Mouse (Mus musculus): ENCODE measurements around the gene Gpd1l. TPM values are rescaled to one million over a fixed set of nuclear protein-coding genes. Genes with fewer than 3 reads are reported as not detected.

Gene Gpd1l
- total and polyA plus RNA-seq, 2 experiments from 2014 or later = 45.1 to 73.8 TPM

DNA sequence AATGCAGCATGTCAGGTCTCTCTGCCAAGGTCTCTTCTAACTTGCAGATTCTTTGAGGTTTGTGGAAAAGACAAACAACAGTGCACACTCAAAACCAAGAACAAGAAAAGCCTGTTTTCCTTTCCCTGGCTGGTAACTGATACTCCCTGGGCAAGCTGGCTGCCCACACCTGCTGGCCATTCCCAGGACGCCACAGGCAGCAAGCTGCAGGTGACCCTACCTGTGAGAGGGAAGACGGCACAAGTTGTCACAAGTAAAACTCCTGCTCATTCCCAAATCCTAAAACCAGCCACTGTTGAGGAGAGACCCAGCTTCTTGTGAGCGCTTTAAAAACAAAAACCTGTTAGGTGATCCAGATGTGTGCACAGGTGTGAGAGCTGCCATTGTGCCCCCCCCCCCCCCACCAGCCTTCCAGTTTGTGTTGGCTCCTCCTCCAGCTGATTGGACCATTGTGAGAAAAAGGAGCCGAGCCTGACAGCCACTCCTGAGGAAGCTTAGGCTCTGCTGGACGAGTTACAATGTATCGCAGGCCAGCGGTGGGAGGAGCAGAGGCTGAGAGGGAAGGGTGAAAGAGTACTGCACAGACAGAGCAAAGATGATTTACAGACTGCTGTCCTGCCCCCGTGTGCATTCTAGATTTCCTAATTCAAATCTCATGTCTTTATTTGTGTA is 47.7 kb downstream of the Gpd1l start:
- WGBS = 18% methylated on average over 8 of the region's 8 CpGs
- no peak overlapping the region for H3K4me3 ChIP-seq (ENCODE audit: low read depth, low read length)
- no peaks in the 10 kb centered on the region for H3K4me1 ChIP-seq (ENCODE audit: insufficient read depth)
- H3K27ac ChIP-seq (ENCODE audit: low read depth, low read length) = no peak overlapping the region
- H3K9ac ChIP-seq = no peak overlapping the region
- H3K9me3 ChIP-seq (ENCODE audit: low read length) = no peaks in the 10 kb centered on the region
- DNase-seq = no peak
- ATAC-seq = no peak
- H3K4me2 ChIP-seq (ENCODE audit: low read depth) = no peak overlapping the region
- H3K27me3 ChIP-seq (ENCODE audit: insufficient read depth, low read length) = no peaks in the 10 kb centered on the region
- no peaks in the 10 kb centered on the region for H3K36me3 ChIP-seq (ENCODE audit: insufficient read depth)
- no peak for TF ChIP-seq CTCF (IDR thresholded peaks at IDR 0.05; ENCODE audit: low read depth)

DNA sequence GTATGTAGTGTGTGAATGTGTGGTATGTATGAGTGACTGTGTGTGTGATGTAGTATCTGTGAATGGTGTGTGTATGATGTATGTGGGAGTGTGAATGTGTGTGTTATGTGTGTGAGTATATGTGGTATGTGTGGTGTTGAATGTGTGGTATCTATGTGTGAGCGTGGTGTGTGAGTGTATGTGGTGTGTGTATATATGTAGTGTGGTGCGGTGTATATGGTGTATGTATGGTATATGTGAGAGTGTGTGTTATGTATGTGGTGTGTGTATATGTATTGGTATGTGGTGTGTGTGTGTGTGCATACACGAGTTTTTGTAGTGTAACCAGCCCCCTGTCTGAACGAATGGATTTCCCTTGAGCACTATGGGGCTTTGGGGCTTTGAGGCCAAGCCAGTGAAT is 48.2 kb downstream of the Gpd1l start:
- Histone ChIP-seq H3K27ac (ENCODE audit: low read depth, low read length) (no peak overlapping the region), H3K9ac (no peak overlapping the region), H3K4me3 (ENCODE audit: low read depth, low read length) (no peak overlapping the region), H3K27me3 (ENCODE audit: insufficient read depth, low read length) (no peaks in the 10 kb centered on the region), H3K4me1 (ENCODE audit: insufficient read depth) (no peaks in the 10 kb centered on the region), H3K9me3 (ENCODE audit: low read length) (no peaks in the 10 kb centered on the region), H3K36me3 (ENCODE audit: insufficient read depth) (no peaks in the 10 kb centered on the region), H3K4me2 (ENCODE audit: low read depth) (no peak overlapping the region)
- WGBS = 78% methylated on average over 4 of the region's 4 CpGs
- no peak for TF ChIP-seq CTCF (IDR thresholded peaks at IDR 0.05; ENCODE audit: low read depth)
- ATAC-seq (no peak), DNase-seq (no peak)

DNA sequence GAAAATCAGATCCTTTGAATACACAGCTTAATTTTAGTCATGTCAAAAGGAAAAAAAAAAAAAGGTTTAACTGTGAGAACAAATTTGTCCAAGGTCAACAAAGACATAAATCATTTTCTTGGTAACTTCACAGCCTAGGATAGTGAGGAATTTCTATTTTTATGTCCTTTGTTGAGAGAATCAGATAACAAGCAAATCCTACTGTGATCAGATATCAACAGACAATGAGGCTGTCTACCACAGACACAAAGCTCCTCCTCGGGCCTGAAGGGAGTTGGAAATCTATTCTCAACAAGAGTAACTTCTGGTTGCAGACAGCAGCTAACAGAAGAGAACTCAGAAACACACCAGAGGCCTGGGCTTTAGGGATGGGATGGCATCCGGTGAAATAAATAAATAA is 51.8 kb downstream of the Gpd1l start:
- H3K36me3 ChIP-seq (ENCODE audit: insufficient read depth) = no peaks in the 10 kb centered on the region
- H3K27me3 ChIP-seq (ENCODE audit: insufficient read depth, low read length) = no peaks in the 10 kb centered on the region
- no peak overlapping the region for H3K9ac ChIP-seq
- 75% methylated on average over 2 of the region's 2 CpGs for WGBS
- ATAC-seq (no peak), DNase-seq (no peak)
- H3K27ac ChIP-seq (ENCODE audit: low read depth, low read length) = no peak overlapping the region
- no peaks in the 10 kb centered on the region for H3K9me3 ChIP-seq (ENCODE audit: low read length)
- TF ChIP-seq CTCF (IDR thresholded peaks at IDR 0.05; ENCODE audit: low read depth) = no peak
- H3K4me1 ChIP-seq (ENCODE audit: insufficient read depth) = no peaks in the 10 kb centered on the region
- no peak overlapping the region for H3K4me3 ChIP-seq (ENCODE audit: low read depth, low read length)
- no peak overlapping the region for H3K4me2 ChIP-seq (ENCODE audit: low read depth)

DNA sequence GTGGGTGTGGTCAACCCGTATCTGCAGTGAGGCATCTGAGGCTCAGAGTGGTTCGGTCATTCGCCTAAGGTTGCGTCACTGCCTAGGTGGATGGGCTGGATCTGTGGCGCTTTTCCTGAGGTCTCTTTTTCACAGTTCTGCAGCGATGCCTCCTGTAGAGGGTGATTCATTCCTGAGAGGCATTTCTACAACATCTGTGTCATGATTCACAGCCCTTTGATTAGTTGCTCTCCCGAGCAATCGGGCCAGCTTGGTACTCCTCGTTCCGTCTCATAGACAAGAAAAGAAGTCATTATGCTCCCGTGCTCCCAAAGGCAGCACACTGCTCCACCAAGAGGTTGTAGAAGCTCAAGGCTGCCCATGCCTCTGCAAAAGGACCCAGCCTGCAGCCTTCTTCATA is 78.5 kb downstream of the Gpd1l start:
- Histone ChIP-seq H3K4me2 (ENCODE audit: low read depth) (no peak overlapping the region), H3K36me3 (ENCODE audit: insufficient read depth) (no peaks in the 10 kb centered on the region), H3K9me3 (ENCODE audit: low read length) (no peaks in the 10 kb centered on the region), H3K4me1 (ENCODE audit: insufficient read depth) (no peaks in the 10 kb centered on the region), H3K4me3 (ENCODE audit: low read depth, low read length) (no peak overlapping the region), H3K27me3 (ENCODE audit: insufficient read depth, low read length) (no peaks in the 10 kb centered on the region), H3K9ac (no peak overlapping the region), H3K27ac (ENCODE audit: low read depth, low read length) (no peak overlapping the region)
- TF ChIP-seq CTCF (IDR thresholded peaks at IDR 0.05; ENCODE audit: low read depth) = no peak
- no peak for DNase-seq
- 65% methylated on average over 11 of the region's 11 CpGs for WGBS
- peak; percentile 16; the same call in 1 of the 2 replicates for ATAC-seq

DNA sequence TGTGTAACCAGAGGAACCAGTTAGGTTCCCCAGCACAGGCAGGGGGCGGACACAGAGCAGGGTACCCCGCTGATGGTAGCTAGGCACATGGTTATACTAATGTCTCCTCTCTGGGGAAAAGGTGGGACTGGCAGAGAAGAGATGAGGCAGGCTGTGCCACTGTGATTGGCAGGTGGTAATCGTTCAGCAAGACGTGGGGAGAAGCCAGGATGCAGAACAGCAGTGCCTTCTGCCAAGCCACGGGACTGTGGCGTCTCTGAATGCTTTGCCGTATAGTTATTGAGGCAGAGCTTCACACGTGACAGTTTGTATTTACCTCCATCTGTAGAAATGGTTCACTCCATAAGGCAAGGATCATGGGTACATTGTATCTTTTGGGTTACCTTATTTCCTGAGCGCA is 79.1 kb downstream of the Gpd1l start:
- TF ChIP-seq CTCF (IDR thresholded peaks at IDR 0.05; ENCODE audit: low read depth) = no peak

DNA sequence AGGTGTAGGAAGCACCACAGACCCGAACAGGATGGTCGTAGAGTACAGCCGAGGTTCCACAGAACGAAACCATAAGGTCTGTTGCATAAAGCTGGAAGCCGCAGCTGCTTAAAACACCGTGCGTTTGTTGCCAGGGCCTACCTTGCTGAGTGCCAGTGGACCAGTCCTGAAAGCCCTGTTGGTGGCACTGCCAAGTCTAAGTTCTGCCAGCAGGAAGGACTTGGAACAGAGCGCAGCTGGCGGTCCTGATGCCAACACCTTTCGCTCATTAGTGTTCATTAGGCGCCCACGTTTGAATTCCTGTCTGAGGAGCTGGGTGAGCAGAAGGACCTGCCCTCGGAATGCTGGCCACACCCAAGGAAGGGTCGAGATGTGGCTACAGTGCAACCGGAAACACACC is 80.5 kb downstream of the Gpd1l start:
- DNase-seq (no peak), ATAC-seq (no peak)
- TF ChIP-seq CTCF (IDR thresholded peaks at IDR 0.05; ENCODE audit: low read depth) = no peak
- Histone ChIP-seq H3K4me1 (ENCODE audit: insufficient read depth) (no peaks in the 10 kb centered on the region), H3K4me2 (ENCODE audit: low read depth) (no peak overlapping the region), H3K9ac (no peak overlapping the region), H3K4me3 (ENCODE audit: low read depth, low read length) (no peak overlapping the region), H3K9me3 (ENCODE audit: low read length) (no peaks in the 10 kb centered on the region), H3K27ac (ENCODE audit: low read depth, low read length) (no peak overlapping the region), H3K36me3 (ENCODE audit: insufficient read depth) (no peaks in the 10 kb centered on the region), H3K27me3 (ENCODE audit: insufficient read depth, low read length) (no peaks in the 10 kb centered on the region)
- 60% methylated on average over 15 of the region's 15 CpGs for WGBS

More for the DNA sequence above, 79.1 kb downstream of the Gpd1l start:
- Histone ChIP-seq H3K4me3 (ENCODE audit: low read depth, low read length) (no peak overlapping the region), H3K36me3 (ENCODE audit: insufficient read depth) (no peaks in the 10 kb centered on the region), H3K27ac (ENCODE audit: low read depth, low read length) (no peak overlapping the region), H3K9me3 (ENCODE audit: low read length) (no peaks in the 10 kb centered on the region), H3K27me3 (ENCODE audit: insufficient read depth, low read length) (no peaks in the 10 kb centered on the region), H3K4me2 (ENCODE audit: low read depth) (no peak overlapping the region), H3K9ac (no peak overlapping the region), H3K4me1 (ENCODE audit: insufficient read depth) (no peaks in the 10 kb centered on the region)
- peak; percentile 37 for DNase-seq
- peak; percentile 56; the same call in 1 of the 2 replicates for ATAC-seq
- 53% methylated on average over 9 of the region's 9 CpGs for WGBS

DNA sequence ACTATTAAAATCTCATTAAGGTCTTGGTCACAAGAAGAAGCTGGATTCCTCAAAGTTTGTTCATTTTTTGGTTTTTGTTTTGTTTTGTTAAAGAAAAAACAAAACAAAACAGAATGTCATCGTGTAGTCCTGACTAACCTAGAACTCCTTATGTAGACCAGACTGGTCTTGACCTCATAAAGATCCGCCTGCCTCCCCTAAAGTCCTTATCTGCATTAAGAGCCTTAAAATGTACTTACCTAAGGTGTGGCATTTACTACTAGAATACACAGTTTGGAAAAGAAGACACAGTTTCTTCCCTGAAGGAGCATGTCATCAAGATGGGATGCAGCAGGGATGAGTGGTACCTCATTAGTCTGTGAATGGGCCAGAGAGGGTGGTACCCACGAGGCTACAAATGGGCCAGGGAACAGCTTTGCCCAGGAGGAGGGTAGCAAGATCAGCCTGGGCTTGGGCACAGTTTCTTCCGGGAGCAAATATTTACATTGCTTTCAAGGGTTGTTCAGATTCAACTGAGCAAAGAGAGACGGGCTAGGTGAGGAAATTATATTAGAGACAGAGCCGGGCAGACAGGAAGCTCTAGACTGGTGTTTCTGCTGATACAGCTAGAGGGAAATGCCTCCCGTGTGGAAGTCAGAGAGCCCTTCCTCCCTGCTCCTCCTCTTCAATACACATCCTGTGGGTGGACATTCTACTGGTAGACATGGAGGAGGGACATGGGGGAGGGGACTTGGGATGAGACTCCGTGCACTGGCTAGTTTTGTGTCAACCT is 82.2 kb downstream of the Gpd1l start:
- ATAC-seq = no peak

More for the DNA sequence above, 82.2 kb downstream of the Gpd1l start:
- 79% methylated on average over 8 of the region's 8 CpGs for WGBS
- Histone ChIP-seq H3K4me3 (ENCODE audit: low read depth, low read length) (no peak overlapping the region), H3K27me3 (ENCODE audit: insufficient read depth, low read length) (no peaks in the 10 kb centered on the region), H3K4me1 (ENCODE audit: insufficient read depth) (no peaks in the 10 kb centered on the region), H3K9me3 (ENCODE audit: low read length) (no peaks in the 10 kb centered on the region), H3K27ac (ENCODE audit: low read depth, low read length) (no peak overlapping the region), H3K36me3 (ENCODE audit: insufficient read depth) (no peaks in the 10 kb centered on the region), H3K4me2 (ENCODE audit: low read depth) (no peak overlapping the region), H3K9ac (no peak overlapping the region)
- DNase-seq = no peak
- TF ChIP-seq CTCF (IDR thresholded peaks at IDR 0.05; ENCODE audit: low read depth) = no peak

Other genes starting within 250 kb of the Gpd1l start
- 136 and 152 TPM in 2 replicates for gene Dync1li1, start 245.2 kb downstream of the Gpd1l start, total RNA-seq (2014; rRNA removed)
- gene Dync1li1, start 245.2 kb downstream of the Gpd1l start, polyA plus RNA-seq (2015; fragmentation: Nextera tagmentation; extraction: Ambion mirVana) = 127 and 145 TPM in 2 replicates
- 16.3 and 17.1 TPM in 2 replicates for gene Cmtm6, start 202.9 kb downstream of the Gpd1l start, total RNA-seq (2014; rRNA removed)
- gene Cmtm6, start 202.9 kb downstream of the Gpd1l start, polyA plus RNA-seq (2015; fragmentation: Nextera tagmentation; extraction: Ambion mirVana) = 19.5 and 22.7 TPM in 2 replicates
- 4.9 and 6.0 TPM in 2 replicates for gene Cmtm7, start 152.1 kb downstream of the Gpd1l start, total RNA-seq (2014; rRNA removed)
- gene Cmtm7, start 152.1 kb downstream of the Gpd1l start, polyA plus RNA-seq (2015; fragmentation: Nextera tagmentation; extraction: Ambion mirVana) = 9.5 and 11.6 TPM in 2 replicates
- gene Cmtm8, start 89.8 kb downstream of the Gpd1l start, total RNA-seq (2014; rRNA removed) = 1.2 and 2.1 TPM in 2 replicates
- gene Cmtm8, start 89.8 kb downstream of the Gpd1l start, polyA plus RNA-seq (2015; fragmentation: Nextera tagmentation; extraction: Ambion mirVana) = 6.0 and 6.2 TPM in 2 replicates
- 19.2 and 22.4 TPM in 2 replicates for gene Osbpl10, start 44.6 kb upstream of the Gpd1l start, total RNA-seq (2014; rRNA removed)
- gene Osbpl10, start 44.6 kb upstream of the Gpd1l start, polyA plus RNA-seq (2015; fragmentation: Nextera tagmentation; extraction: Ambion mirVana) = 2.8 and 3.0 TPM in 2 replicates
- gene Rps27rt, start 48.8 kb upstream of the Gpd1l start, total RNA-seq (2014; rRNA removed) = 15.0 and 44.3 TPM in 2 replicates
- gene Rps27rt, start 48.8 kb upstream of the Gpd1l start, polyA plus RNA-seq (2015; fragmentation: Nextera tagmentation; extraction: Ambion mirVana) = 292 and 386 TPM in 2 replicates

All from forebrain, postnatal 0 days (tissue).